Comparison of ENCODE assay signal across 12 mouse cellular contexts in genomic region chr9:113508821-113509220, GRCm38 (mm10).
DNase-seq lines count a peak whose midpoint lies in the region; ATAC-seq and TF ChIP-seq lines count a peak whose summit lies in the region.
"Had no signal": no experiment of that assay in that cellular context is flagged by ENCODE, and none has a peak within 500 bp of the region (broad histone marks: within the 10 kb centered on the region; RNA-seq: fewer than 3 reads in every experiment).

No protein-coding gene starts in this region.

- no peaks in the 10 kb centered on the region for H3K9me3 ChIP-seq in neural tube, embryonic 13.5 days
- no peaks in the 10 kb centered on the region for H3K9me3 ChIP-seq in forebrain, postnatal 0 days (ENCODE audit: low read length)
- H3K9me3 ChIP-seq: embryonic facial prominence, embryonic 15.5 days; heart, embryonic 13.5 days had no signal

- no peak overlapping the region for H3K4me2 ChIP-seq in neural tube, embryonic 13.5 days
- H3K4me2 ChIP-seq in forebrain, postnatal 0 days (ENCODE audit: low read depth) = no peak overlapping the region
- H3K4me2 ChIP-seq: embryonic facial prominence, embryonic 15.5 days; heart, embryonic 13.5 days had no signal

- no peak for DNase-seq in neural tube, embryonic 10.5 days (ENCODE audit: extremely low spot score, low spot score)
- peak; percentile 85 for DNase-seq in forebrain, postnatal 0 days
- DNase-seq in left cerebral cortex, adult 18-20 months (ENCODE audit: low spot score in 2 of 2) = peak; percentile 87 to 90
- DNase-seq in telencephalon, adult 2 months (ENCODE audit: low read depth, low spot score) = peak; percentile 91
- DNase-seq in natural killer cell, adult 2 months (ENCODE audit: low spot score in 2 of 2) = no peak
- DNase-seq: adrenal gland, postnatal 25 days had no signal

- 85% methylated on average over 3 of the region's 3 CpGs for WGBS in neural tube, embryonic 13.5 days
- WGBS in forebrain, postnatal 0 days = 65% methylated on average over 3 of the region's 3 CpGs

- ATAC-seq in neural tube, embryonic 13.5 days (ENCODE audit: low read depth) = no peak
- ATAC-seq in forebrain, postnatal 0 days = no peak
- no peak for ATAC-seq in inflammation-experienced regulatory T-cells, adult 6 months

- H3K4me1 ChIP-seq in neural tube, embryonic 13.5 days (replicated peaks) = peaks cover 36% of the 10 kb centered on the region
- peaks cover 27% of the 10 kb centered on the region for H3K4me1 ChIP-seq in forebrain, postnatal 0 days (ENCODE audit: insufficient read depth)
- H3K4me1 ChIP-seq: embryonic facial prominence, embryonic 15.5 days; heart, embryonic 13.5 days had no signal

- no peaks in the 10 kb centered on the region for H3K27me3 ChIP-seq in neural tube, embryonic 13.5 days
- no peaks in the 10 kb centered on the region for H3K27me3 ChIP-seq in forebrain, postnatal 0 days (ENCODE audit: insufficient read depth, low read length)
- H3K27me3 ChIP-seq: embryonic facial prominence, embryonic 15.5 days; heart, embryonic 13.5 days had no signal

- H3K36me3 ChIP-seq in neural tube, embryonic 13.5 days = no peaks in the 10 kb centered on the region
- no peaks in the 10 kb centered on the region for H3K36me3 ChIP-seq in forebrain, postnatal 0 days (ENCODE audit: insufficient read depth)
- H3K36me3 ChIP-seq: embryonic facial prominence, embryonic 15.5 days; G1E; heart, embryonic 13.5 days had no signal

- no peak overlapping the region for H3K4me3 ChIP-seq in neural tube, embryonic 13.5 days
- H3K4me3 ChIP-seq in forebrain, postnatal 0 days (ENCODE audit: low read depth, low read length) = no peak overlapping the region
- H3K4me3 ChIP-seq: embryonic facial prominence, embryonic 15.5 days; heart, embryonic 13.5 days had no signal

- H3K9ac ChIP-seq in neural tube, embryonic 13.5 days = no peak overlapping the region
- H3K9ac ChIP-seq in forebrain, postnatal 0 days = no peak overlapping the region
- H3K9ac ChIP-seq: embryonic facial prominence, embryonic 15.5 days; heart, embryonic 13.5 days had no signal

- H3K27ac ChIP-seq in neural tube, embryonic 13.5 days (replicated peaks) = peak overlapping the region; percentile 69
- H3K27ac ChIP-seq in forebrain, postnatal 0 days (ENCODE audit: low read depth, low read length) = peak overlapping the region; percentile 91
- H3K27ac ChIP-seq: embryonic facial prominence, embryonic 15.5 days; heart, embryonic 13.5 days; kidney, postnatal 0 days had no signal

- no peak for TF ChIP-seq CTCF in forebrain, postnatal 0 days (IDR thresholded peaks at IDR 0.05; ENCODE audit: low read depth)

Comparison
In these comparisons a context has a peak if more than half of its experiments do, and no peak if none do; other contexts are left out.
1. DNase-seq: peak in forebrain, postnatal 0 days (single experiment), left cerebral cortex, adult 18-20 months (2 of 2) and telencephalon, adult 2 months (single experiment); none in neural tube, embryonic 10.5 days (single experiment) and natural killer cell, adult 2 months (0 of 2).